ENCODE assay signal across 8 mouse cellular contexts in the genomic region with DNA sequence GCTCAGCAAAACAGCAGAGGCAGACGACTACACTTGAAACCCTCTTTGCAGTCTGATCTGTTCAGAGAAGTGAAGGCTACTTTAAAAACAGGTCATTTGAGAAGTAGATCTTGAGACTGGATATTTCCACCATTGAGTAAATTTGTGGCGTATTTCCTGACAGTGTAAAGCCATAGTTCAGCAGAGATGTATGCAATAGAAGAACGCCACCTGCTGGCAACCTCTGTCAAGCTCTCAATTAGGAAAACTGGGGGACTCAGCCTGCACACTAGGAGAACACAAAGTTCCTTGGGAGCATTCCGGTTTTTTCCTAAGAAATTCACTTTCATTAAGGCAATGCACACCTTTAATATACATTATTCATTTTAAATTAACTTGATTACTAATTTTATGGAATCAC. TPM values are rescaled to one million over a fixed set of nuclear protein-coding genes. Genes with fewer than 3 reads are reported as not detected.
DNase-seq lines count a peak whose midpoint lies in the region; ATAC-seq and TF ChIP-seq lines count a peak whose summit lies in the region.

No protein-coding gene starts in this region.

- no peak overlapping the region for H3K4me2 ChIP-seq in kidney, embryonic 16.5 days (replicated peaks; ENCODE audit: low read depth, low read length)
- H3K4me2 ChIP-seq in midbrain, postnatal 0 days (ENCODE audit: low read depth, low read length, poor library complexity, severe bottlenecking): no peak overlapping the region

- WGBS in kidney, embryonic 16.5 days: 12% methylated on average over 4 of the region's 4 CpGs
- WGBS in midbrain, postnatal 0 days: 13% methylated on average over 4 of the region's 4 CpGs

- H3K4me3 ChIP-seq in kidney, embryonic 16.5 days (ENCODE audit: low read length): no peak overlapping the region
- no peak overlapping the region for H3K4me3 ChIP-seq in left cerebral cortex, adult 2 months
- H3K4me3 ChIP-seq in midbrain, postnatal 0 days (ENCODE audit: low read depth, low read length): no peak overlapping the region

- intact Hi-C loops in heart, postnatal 14 days (cut with DNase I): loop anchor here (5.0 to 10.0 kb wide), 2 partner anchors 379 to 1146 kb away; no protein-coding TSS in a partner anchor
- intact Hi-C loops in left cerebral cortex, adult 2 months (cut with DNase I): loop anchor here (5.0 kb wide), 3 partner anchors 379 to 559 kb away; no protein-coding TSS in a partner anchor

- no peaks in the 10 kb centered on the region for H3K4me1 ChIP-seq in kidney, embryonic 16.5 days (ENCODE audit: insufficient read depth, low read length)
- no peaks in the 10 kb centered on the region for H3K4me1 ChIP-seq in midbrain, postnatal 0 days (ENCODE audit: insufficient read depth, low read length)

- peak; percentile 85 for TF ChIP-seq CTCF in left cerebral cortex, adult 2 months (IDR thresholded peaks at IDR 0.05)
- peak; percentile 86 for TF ChIP-seq CTCF in midbrain, postnatal 0 days (IDR thresholded peaks at IDR 0.05)

- H3K27ac ChIP-seq in kidney, embryonic 16.5 days (ENCODE audit: low read length): no peak overlapping the region
- H3K27ac ChIP-seq in left cerebral cortex, adult 2 months: no peak overlapping the region
- H3K27ac ChIP-seq in midbrain, postnatal 0 days (ENCODE audit: low read depth, low read length): no peak overlapping the region

- no peaks in the 10 kb centered on the region; the same call in 1 of the 2 replicates for H3K27me3 ChIP-seq in kidney, embryonic 16.5 days (ENCODE audit: insufficient read depth, low read length)
- H3K27me3 ChIP-seq in midbrain, postnatal 0 days (ENCODE audit: insufficient read depth, low read length): peaks cover 12% of the 10 kb centered on the region

- H3K9me3 ChIP-seq in kidney, embryonic 16.5 days (ENCODE audit: low read length): no peaks in the 10 kb centered on the region
- H3K9me3 ChIP-seq in midbrain, postnatal 0 days (ENCODE audit: low read length): no peaks in the 10 kb centered on the region

- DNase-seq in kidney, adult 18-20 months: peak; percentile 60
- DNase-seq in adrenal gland, adult 2 months: peak; percentile 60
- peak; percentile 64 for DNase-seq in embryo, embryonic 11.5 days (ENCODE audit: low read depth, low spot score)
- DNase-seq in heart, postnatal 14 days: peak; percentile 59 to 75
- DNase-seq in left cerebral cortex, adult 2 months (ENCODE audit: extremely low spot score in 1 of 2, low spot score in 2 of 2): peak; percentile 61 to 67
- peak; percentile 86 for DNase-seq in midbrain, postnatal 0 days (ENCODE audit: low spot score)
- DNase-seq in thymus, postnatal 25 days: peak; percentile 31

- no peaks in the 10 kb centered on the region for H3K36me3 ChIP-seq in kidney, embryonic 16.5 days (ENCODE audit: insufficient read depth, low read length)
- no peaks in the 10 kb centered on the region for H3K36me3 ChIP-seq in midbrain, postnatal 0 days (ENCODE audit: insufficient read depth, low read length)

- H3K9ac ChIP-seq in kidney, embryonic 16.5 days (replicated peaks; ENCODE audit: low read length): no peak overlapping the region
- no peak overlapping the region for H3K9ac ChIP-seq in midbrain, postnatal 0 days (replicated peaks; ENCODE audit: low read length, poor library complexity, severe bottlenecking)

- no peak for ATAC-seq in kidney, embryonic 16.5 days (ENCODE audit: low FRiP score, low TSS enrichment)
- ATAC-seq in midbrain, postnatal 0 days (ENCODE audit: low FRiP score): no peak

RNA-seq across cellular contexts. Expression of a gene that starts 34.9 kb away (rescaled TPM):
- 22.4 and 23.2 TPM in 2 replicates for polyA plus RNA-seq in kidney, embryonic 16.5 days (2015; fragmentation: Nextera tagmentation; extraction: Ambion mirVana)
- 10 to 100 TPM; 18.3 to 20.2 TPM for total RNA-seq in adrenal gland, adult 2 months (2021)
- polyA plus RNA-seq in adrenal gland, adult 2 months (2012; rRNA removed): 21.3 and 21.7 TPM in 2 replicates
- total RNA-seq in heart, postnatal 14 days (2021): 10 to 100 TPM; 16.1 to 17.4 TPM
- 10 to 100 TPM; 20.0 to 20.9 TPM for total RNA-seq in left cerebral cortex, adult 2 months (2021)
- 24.3 and 27.8 TPM in 2 replicates for total RNA-seq in midbrain, postnatal 0 days (2014; rRNA removed)
- 25.5 and 26.9 TPM in 2 replicates for polyA plus RNA-seq in midbrain, postnatal 0 days (2015; fragmentation: Nextera tagmentation; extraction: Ambion mirVana)

Comparison
In these comparisons a context has a peak if more than half of its experiments do, and no peak if none do; other contexts are left out.
1. DNase-seq: peak in every context shown above with its lines; median percentile 86 in midbrain, postnatal 0 days; 67 in heart, postnatal 14 days; 64 in embryo, embryonic 11.5 days; 64 in left cerebral cortex, adult 2 months; 60 in kidney, adult 18-20 months; 60 in adrenal gland, adult 2 months; 31 in thymus, postnatal 25 days.